In the genomic region with DNA sequence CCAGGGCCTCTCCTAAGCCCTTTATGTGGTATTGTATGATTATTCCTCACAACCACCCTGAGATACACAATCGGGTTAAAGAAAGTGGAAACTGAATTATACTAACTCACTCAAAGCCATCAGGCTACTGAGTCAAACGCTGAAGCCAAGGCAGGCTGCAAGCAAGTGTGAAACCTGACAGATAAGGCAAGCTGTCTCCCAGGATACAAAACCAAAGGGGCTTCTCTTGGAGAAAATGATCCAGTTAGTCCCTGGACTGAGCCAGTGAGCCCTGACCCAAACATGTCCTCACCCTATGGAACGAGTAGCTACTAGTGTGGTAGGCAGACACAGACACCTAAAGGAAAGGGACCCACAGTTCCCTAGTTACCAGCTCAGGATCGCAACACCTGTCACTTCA, we compare ENCODE assay signal across 18 mouse cellular contexts.
"Had no signal": no experiment of that assay in that cellular context is flagged by ENCODE, and none has a peak within 500 bp of the region (broad histone marks: within the 10 kb centered on the region; RNA-seq: fewer than 3 reads in every experiment).

No protein-coding gene starts in this region.

- H3K36me3 ChIP-seq: lung, embryonic 15.5 days; midbrain, embryonic 12.5 days; midbrain, embryonic 15.5 days; neural tube, embryonic 13.5 days had no signal

- H3K4me3 ChIP-seq: lung, embryonic 15.5 days; midbrain, embryonic 12.5 days; midbrain, embryonic 15.5 days; myocyte; neural tube, embryonic 13.5 days had no signal

- H3K27me3 ChIP-seq: lung, embryonic 15.5 days had no signal

- H3K27ac ChIP-seq: lung, embryonic 15.5 days; midbrain, embryonic 12.5 days; midbrain, embryonic 15.5 days; neural tube, embryonic 13.5 days had no signal

- H3K9me3 ChIP-seq: lung, embryonic 15.5 days; midbrain, embryonic 12.5 days; midbrain, embryonic 15.5 days; neural tube, embryonic 13.5 days had no signal

- H3K9ac ChIP-seq: lung, embryonic 15.5 days; midbrain, embryonic 12.5 days; midbrain, embryonic 15.5 days; neural tube, embryonic 13.5 days had no signal

- ATAC-seq: inflammation-experienced regulatory T-cells, adult 6 months; intestine, embryonic 16.5 days; midbrain, embryonic 15.5 days had no signal

- DNase-seq: kidney, adult 18-20 months; kidney, adult 9 months; kidney, postnatal 14 days; kidney, postnatal 4 days; lung, adult 18-20 months; lung, postnatal 10 days; lung, postnatal 36 days; retina, postnatal 1 day; thymus, adult 18-20 months; thymus, postnatal 14 days; thymus, postnatal 4 days had no signal

- H3K4me2 ChIP-seq: lung, embryonic 15.5 days; midbrain, embryonic 12.5 days; midbrain, embryonic 15.5 days; neural tube, embryonic 13.5 days had no signal
